Mouse (Mus musculus) gastrocnemius, adult 2 months (tissue): Measurements from ENCODE around the gene Trappc3l. TPM values are rescaled to one million over a fixed set of nuclear protein-coding genes. Genes with fewer than 3 reads are reported as not detected.

Experiments used
- DNase-seq: peaks from one replicate; pipeline ENCODE4 v3.0.0; 2022
- H3K27ac ChIP-seq: fragments of 200-600 bp; 2 replicates; pipeline ENCODE4 v1.8.1; 2022; ENCODE audit warnings: mild to moderate bottlenecking
- H3K4me3 ChIP-seq: fragments of 200-600 bp; 2 replicates; pipeline ENCODE4 v1.8.1; 2022; ENCODE audit warnings: mild to moderate bottlenecking, moderate library complexity
- CTCF ChIP-seq: fragments of 200-600 bp; IDR thresholded peaks from 2 replicates; pipeline ENCODE4 v1.8.1; 2022; ENCODE audit warnings: antibody characterized with exemption, mild to moderate bottlenecking, moderate library complexity
- intact Hi-C: fragments of 180-260 bp; cut with DNase I; formaldehyde crosslinking; loops from one replicate; pipeline ENCODE4 v1.15.1; 2025
- total RNA-seq, 2 experiments: library from RNA; stranded (reverse); gene quantifications; 2 replicates each; pipeline ENCODE4 v1.2.3; 2021

Trappc3l gene
- total RNA-seq, 2 experiments from 2014 or later, result not detected

GRCm38 (mm10) chr10:34111964-34112738 is 74.8 kb downstream of the Trappc3l start:
- intact Hi-C loops, result no loop called here
- peak overlapping the region; percentile 51; the same call in 1 of the 2 replicates for H3K27ac ChIP-seq
- H3K4me3 ChIP-seq, result no peak overlapping the region
- DNase-seq, result no peak
- no peak for TF ChIP-seq CTCF

- DNase-seq, result no peak
- TF ChIP-seq CTCF, result no peak
- Histone ChIP-seq H3K27ac (no peak overlapping the region), H3K4me3 (no peak overlapping the region)
- intact Hi-C loops, result no loop called here
These were observed 79.7 kb downstream of the Trappc3l start for GRCm38 (mm10) chr10:34117131-34117530.

GRCm38 (mm10) chr10:34117770-34118169 is 80.4 kb downstream of the Trappc3l start:
- H3K27ac ChIP-seq, result no peak overlapping the region
- H3K4me3 ChIP-seq, result no peak overlapping the region
- no peak for DNase-seq
- intact Hi-C loops, result no loop called here
- TF ChIP-seq CTCF, result no peak

GRCm38 (mm10) chr10:34118421-34118820 is 81.0 kb downstream of the Trappc3l start:
- intact Hi-C loops, result no loop called here
- H3K27ac ChIP-seq, result no peak overlapping the region
- no peak overlapping the region for H3K4me3 ChIP-seq
- no peak for DNase-seq
- TF ChIP-seq CTCF, result no peak

- peak within 1 kb of the TSS; percentile 78 for H3K27ac ChIP-seq
- H3K4me3 ChIP-seq, result peak within 1 kb of the TSS; percentile 77
- intact Hi-C loops, result no loop called here
- DNase-seq, result peak; percentile 46
- no peak for TF ChIP-seq CTCF
These were observed 90.3 kb downstream of the Trappc3l start, which contains the start of gene Calhm6 for GRCm38 (mm10) chr10:34127392-34128378. Gene Calhm6 (minus strand): TSS chr10:34127984.

GRCm38 (mm10) chr10:34128391-34128790 is 91.0 kb downstream of the Trappc3l start:
- H3K4me3 ChIP-seq, result peak overlapping the region; percentile 77
- DNase-seq, result peak; percentile 56
- peak overlapping the region; percentile 78 for H3K27ac ChIP-seq
- TF ChIP-seq CTCF, result no peak
- intact Hi-C loops, result no loop called here

GRCm38 (mm10) chr10:34131356-34131755 is 94.0 kb downstream of the Trappc3l start:
- TF ChIP-seq CTCF, result no peak
- no peak for DNase-seq
- Histone ChIP-seq H3K4me3 (no peak overlapping the region), H3K27ac (no peak overlapping the region)
- intact Hi-C loops, result no loop called here

- no peak for TF ChIP-seq CTCF
- Histone ChIP-seq H3K27ac (no peak overlapping the region), H3K4me3 (no peak overlapping the region)
- no peak for DNase-seq
- intact Hi-C loops, result no loop called here
These were observed 99.0 kb downstream of the Trappc3l start for GRCm38 (mm10) chr10:34136432-34136831.

- DNase-seq, result no peak
- no peak overlapping the region for H3K27ac ChIP-seq
- intact Hi-C loops, result no loop called here
- no peak overlapping the region for H3K4me3 ChIP-seq
- no peak for TF ChIP-seq CTCF
These were observed 100.6 kb downstream of the Trappc3l start for GRCm38 (mm10) chr10:34138027-34138426.

GRCm38 (mm10) chr10:34139768-34140167 is 102.4 kb downstream of the Trappc3l start:
- DNase-seq, result no peak
- no peak overlapping the region for H3K4me3 ChIP-seq
- intact Hi-C loops, result no loop called here
- no peak for TF ChIP-seq CTCF
- H3K27ac ChIP-seq, result no peak overlapping the region

GRCm38 (mm10) chr10:34141693-34142092 is 104.3 kb downstream of the Trappc3l start:
- TF ChIP-seq CTCF, result no peak
- intact Hi-C loops, result no loop called here

GRCm38 (mm10) chr10:34149772-34150171 is 112.4 kb downstream of the Trappc3l start:
- no peak overlapping the region for H3K27ac ChIP-seq
- no peak for DNase-seq
- TF ChIP-seq CTCF, result no peak
- intact Hi-C loops, result no loop called here
- H3K4me3 ChIP-seq, result no peak overlapping the region

More at GRCm38 (mm10) chr10:34141693-34142092, 104.3 kb downstream of the Trappc3l start:
- no peak overlapping the region for H3K27ac ChIP-seq
- DNase-seq, result no peak
- H3K4me3 ChIP-seq, result no peak overlapping the region

- intact Hi-C loops, result no loop called here
- no peak for TF ChIP-seq CTCF
- DNase-seq, result no peak
- no peak overlapping the region for H3K27ac ChIP-seq
- no peak overlapping the region for H3K4me3 ChIP-seq
These were observed 113.1 kb downstream of the Trappc3l start for GRCm38 (mm10) chr10:34150454-34150853.
